Mouse (Mus musculus): ENCODE measurements around the gene Slc25a26. TPM values are rescaled to one million over a fixed set of nuclear protein-coding genes. Genes with fewer than 3 reads are reported as not detected.
A peak's percentile ranks its signal among the peaks of the same experiment; 100 is the strongest.

Slc25a26 gene
- polyA plus RNA-seq, 1 experiment from 2014 or later: 7.5 TPM

GRCm38 (mm10) chr6:94518171-94518570 lies 18.0 kb downstream of the Slc25a26 start:
- no peak for DNase-seq (ENCODE audit: low spot score)
- no peak overlapping the region for H3K9ac ChIP-seq (ENCODE audit: low read length)
- H3K4me3 ChIP-seq (ENCODE audit: low read depth, low read length): no peak overlapping the region
- no peak overlapping the region for H3K27ac ChIP-seq (replicated peaks; ENCODE audit: low read depth, low read length)
- no peak overlapping the region for H3K4me2 ChIP-seq (ENCODE audit: low read depth, severe bottlenecking)
- H3K27me3 ChIP-seq (ENCODE audit: control insufficient read depth, insufficient read depth, low read length): no peaks in the 10 kb centered on the region
- no peak for ATAC-seq (ENCODE audit: insufficient number of reproducible peaks, low FRiP score, low TSS enrichment, low read depth)
- H3K36me3 ChIP-seq (ENCODE audit: control insufficient read depth, insufficient read depth, low read length): no peaks in the 10 kb centered on the region
- H3K4me1 ChIP-seq (ENCODE audit: control insufficient read depth, insufficient read depth, low read length): no peaks in the 10 kb centered on the region
- H3K9me3 ChIP-seq (ENCODE audit: control insufficient read depth, low read length): no peaks in the 10 kb centered on the region
- 97% methylated on average over 6 of the region's 6 CpGs for WGBS

GRCm38 (mm10) chr6:94524335-94524734 lies 24.2 kb downstream of the Slc25a26 start:
- 42% methylated on average over 2 of the region's 2 CpGs for WGBS
- no peak overlapping the region for H3K27ac ChIP-seq (replicated peaks; ENCODE audit: low read depth, low read length)
- no peak for ATAC-seq (ENCODE audit: insufficient number of reproducible peaks, low FRiP score, low TSS enrichment, low read depth)

GRCm38 (mm10) chr6:94530756-94531155 lies 30.6 kb downstream of the Slc25a26 start:
- no peak for ATAC-seq (ENCODE audit: insufficient number of reproducible peaks, low FRiP score, low TSS enrichment, low read depth)
- Histone ChIP-seq H3K9ac (ENCODE audit: low read length) (no peak overlapping the region), H3K4me3 (ENCODE audit: low read depth, low read length) (no peak overlapping the region), H3K4me1 (ENCODE audit: control insufficient read depth, insufficient read depth, low read length) (no peaks in the 10 kb centered on the region), H3K36me3 (ENCODE audit: control insufficient read depth, insufficient read depth, low read length) (no peaks in the 10 kb centered on the region), H3K27ac (replicated peaks; ENCODE audit: low read depth, low read length) (no peak overlapping the region), H3K27me3 (ENCODE audit: control insufficient read depth, insufficient read depth, low read length) (no peaks in the 10 kb centered on the region), H3K9me3 (ENCODE audit: control insufficient read depth, low read length) (no peaks in the 10 kb centered on the region), H3K4me2 (ENCODE audit: low read depth, severe bottlenecking) (no peak overlapping the region)
- DNase-seq (ENCODE audit: low spot score): no peak
- WGBS: 92% methylated on average over 7 of the region's 7 CpGs

More at GRCm38 (mm10) chr6:94524335-94524734, 24.2 kb downstream of the Slc25a26 start:
- Histone ChIP-seq H3K27me3 (ENCODE audit: control insufficient read depth, insufficient read depth, low read length) (no peaks in the 10 kb centered on the region), H3K4me3 (ENCODE audit: low read depth, low read length) (no peak overlapping the region), H3K4me2 (ENCODE audit: low read depth, severe bottlenecking) (no peak overlapping the region), H3K36me3 (ENCODE audit: control insufficient read depth, insufficient read depth, low read length) (no peaks in the 10 kb centered on the region), H3K9ac (ENCODE audit: low read length) (no peak overlapping the region), H3K4me1 (ENCODE audit: control insufficient read depth, insufficient read depth, low read length) (no peaks in the 10 kb centered on the region), H3K9me3 (ENCODE audit: control insufficient read depth, low read length) (no peaks in the 10 kb centered on the region)
- peak; percentile 53 for DNase-seq (ENCODE audit: low spot score)

GRCm38 (mm10) chr6:94532086-94532485 lies 32.0 kb downstream of the Slc25a26 start:
- no peak overlapping the region for H3K4me2 ChIP-seq (ENCODE audit: low read depth, severe bottlenecking)
- no peak overlapping the region for H3K9ac ChIP-seq (ENCODE audit: low read length)
- 86% methylated on average over 4 of the region's 4 CpGs for WGBS
- H3K9me3 ChIP-seq (ENCODE audit: control insufficient read depth, low read length): no peaks in the 10 kb centered on the region
- no peaks in the 10 kb centered on the region for H3K27me3 ChIP-seq (ENCODE audit: control insufficient read depth, insufficient read depth, low read length)
- no peaks in the 10 kb centered on the region for H3K4me1 ChIP-seq (ENCODE audit: control insufficient read depth, insufficient read depth, low read length)
- no peak overlapping the region for H3K4me3 ChIP-seq (ENCODE audit: low read depth, low read length)
- H3K27ac ChIP-seq (replicated peaks; ENCODE audit: low read depth, low read length): no peak overlapping the region
- DNase-seq (ENCODE audit: low spot score): no peak
- no peaks in the 10 kb centered on the region for H3K36me3 ChIP-seq (ENCODE audit: control insufficient read depth, insufficient read depth, low read length)
- no peak for ATAC-seq (ENCODE audit: insufficient number of reproducible peaks, low FRiP score, low TSS enrichment, low read depth)

GRCm38 (mm10) chr6:94536478-94536877 lies 36.3 kb downstream of the Slc25a26 start:
- Histone ChIP-seq H3K4me2 (ENCODE audit: low read depth, severe bottlenecking) (no peak overlapping the region), H3K4me1 (ENCODE audit: control insufficient read depth, insufficient read depth, low read length) (no peaks in the 10 kb centered on the region), H3K36me3 (ENCODE audit: control insufficient read depth, insufficient read depth, low read length) (no peaks in the 10 kb centered on the region), H3K4me3 (ENCODE audit: low read depth, low read length) (no peak overlapping the region), H3K9ac (ENCODE audit: low read length) (no peak overlapping the region), H3K27ac (replicated peaks; ENCODE audit: low read depth, low read length) (no peak overlapping the region), H3K9me3 (ENCODE audit: control insufficient read depth, low read length) (no peaks in the 10 kb centered on the region), H3K27me3 (ENCODE audit: control insufficient read depth, insufficient read depth, low read length) (no peaks in the 10 kb centered on the region)
- 75% methylated on average over 8 of the region's 8 CpGs for WGBS
- no peak for DNase-seq (ENCODE audit: low spot score)
- no peak for ATAC-seq (ENCODE audit: insufficient number of reproducible peaks, low FRiP score, low TSS enrichment, low read depth)

GRCm38 (mm10) chr6:94537652-94538051 lies 37.5 kb downstream of the Slc25a26 start:
- 94% methylated on average over 1 of the region's 1 CpGs for WGBS

GRCm38 (mm10) chr6:94540090-94540489 lies 40.0 kb downstream of the Slc25a26 start:
- H3K27me3 ChIP-seq (ENCODE audit: control insufficient read depth, insufficient read depth, low read length): no peaks in the 10 kb centered on the region
- no peak overlapping the region for H3K9ac ChIP-seq (ENCODE audit: low read length)
- peaks cover 4% of the 10 kb centered on the region; the same call in 1 of the 2 replicates for H3K4me1 ChIP-seq (ENCODE audit: control insufficient read depth, insufficient read depth, low read length)
- no peaks in the 10 kb centered on the region for H3K9me3 ChIP-seq (ENCODE audit: control insufficient read depth, low read length)
- 76% methylated on average over 3 of the region's 3 CpGs for WGBS
- H3K4me3 ChIP-seq (ENCODE audit: low read depth, low read length): no peak overlapping the region
- no peak overlapping the region for H3K27ac ChIP-seq (replicated peaks; ENCODE audit: low read depth, low read length)
- H3K4me2 ChIP-seq (ENCODE audit: low read depth, severe bottlenecking): no peak overlapping the region
- no peak for DNase-seq (ENCODE audit: low spot score)
- ATAC-seq (ENCODE audit: insufficient number of reproducible peaks, low FRiP score, low TSS enrichment, low read depth): no peak
- no peaks in the 10 kb centered on the region for H3K36me3 ChIP-seq (ENCODE audit: control insufficient read depth, insufficient read depth, low read length)

More at GRCm38 (mm10) chr6:94537652-94538051, 37.5 kb downstream of the Slc25a26 start:
- H3K4me3 ChIP-seq (ENCODE audit: low read depth, low read length): no peak overlapping the region
- H3K27me3 ChIP-seq (ENCODE audit: control insufficient read depth, insufficient read depth, low read length): no peaks in the 10 kb centered on the region
- no peak overlapping the region for H3K27ac ChIP-seq (replicated peaks; ENCODE audit: low read depth, low read length)
- no peak overlapping the region for H3K4me2 ChIP-seq (ENCODE audit: low read depth, severe bottlenecking)
- DNase-seq (ENCODE audit: low spot score) (no peak), ATAC-seq (ENCODE audit: insufficient number of reproducible peaks, low FRiP score, low TSS enrichment, low read depth) (no peak)
- H3K9me3 ChIP-seq (ENCODE audit: control insufficient read depth, low read length): no peaks in the 10 kb centered on the region
- no peaks in the 10 kb centered on the region for H3K4me1 ChIP-seq (ENCODE audit: control insufficient read depth, insufficient read depth, low read length)
- no peak overlapping the region for H3K9ac ChIP-seq (ENCODE audit: low read length)
- no peaks in the 10 kb centered on the region for H3K36me3 ChIP-seq (ENCODE audit: control insufficient read depth, insufficient read depth, low read length)

- no peak overlapping the region for H3K4me3 ChIP-seq (ENCODE audit: low read depth, low read length)
- 65% methylated on average over 4 of the region's 4 CpGs for WGBS
- H3K27ac ChIP-seq (replicated peaks; ENCODE audit: low read depth, low read length): no peak overlapping the region
- no peak overlapping the region for H3K4me2 ChIP-seq (ENCODE audit: low read depth, severe bottlenecking)
- no peak overlapping the region for H3K9ac ChIP-seq (ENCODE audit: low read length)
- H3K4me1 ChIP-seq (ENCODE audit: control insufficient read depth, insufficient read depth, low read length): peaks cover 4% of the 10 kb centered on the region; the same call in 1 of the 2 replicates
- ATAC-seq (ENCODE audit: insufficient number of reproducible peaks, low FRiP score, low TSS enrichment, low read depth) (no peak), DNase-seq (ENCODE audit: low spot score) (no peak)
- H3K9me3 ChIP-seq (ENCODE audit: control insufficient read depth, low read length): no peaks in the 10 kb centered on the region
- no peaks in the 10 kb centered on the region for H3K27me3 ChIP-seq (ENCODE audit: control insufficient read depth, insufficient read depth, low read length)
- no peaks in the 10 kb centered on the region for H3K36me3 ChIP-seq (ENCODE audit: control insufficient read depth, insufficient read depth, low read length)
Observed at GRCm38 (mm10) chr6:94540615-94541014, 40.5 kb downstream of the Slc25a26 start.

GRCm38 (mm10) chr6:94541133-94541532 lies 41.0 kb downstream of the Slc25a26 start:
- DNase-seq (ENCODE audit: low spot score): no peak
- H3K4me1 ChIP-seq (ENCODE audit: control insufficient read depth, insufficient read depth, low read length): peaks cover 4% of the 10 kb centered on the region; the same call in 1 of the 2 replicates
- ATAC-seq (ENCODE audit: insufficient number of reproducible peaks, low FRiP score, low TSS enrichment, low read depth): no peak
- no peak overlapping the region for H3K27ac ChIP-seq (replicated peaks; ENCODE audit: low read depth, low read length)
- 53% methylated on average over 6 of the region's 6 CpGs for WGBS
- no peak overlapping the region for H3K4me2 ChIP-seq (ENCODE audit: low read depth, severe bottlenecking)
- H3K9ac ChIP-seq (ENCODE audit: low read length): no peak overlapping the region
- H3K27me3 ChIP-seq (ENCODE audit: control insufficient read depth, insufficient read depth, low read length): no peaks in the 10 kb centered on the region
- no peaks in the 10 kb centered on the region for H3K9me3 ChIP-seq (ENCODE audit: control insufficient read depth, low read length)
- H3K36me3 ChIP-seq (ENCODE audit: control insufficient read depth, insufficient read depth, low read length): no peaks in the 10 kb centered on the region
- no peak overlapping the region for H3K4me3 ChIP-seq (ENCODE audit: low read depth, low read length)
